Mouse (Mus musculus): Measurements from ENCODE around the gene Pax8. TPM values are rescaled to one million over a fixed set of nuclear protein-coding genes. Genes with fewer than 3 reads are reported as not detected.

Gene Pax8
- polyA plus RNA-seq (2015; fragmentation: Nextera tagmentation; extraction: Ambion mirVana): 0.05 and 0.40 TPM in 2 replicates

DNA sequence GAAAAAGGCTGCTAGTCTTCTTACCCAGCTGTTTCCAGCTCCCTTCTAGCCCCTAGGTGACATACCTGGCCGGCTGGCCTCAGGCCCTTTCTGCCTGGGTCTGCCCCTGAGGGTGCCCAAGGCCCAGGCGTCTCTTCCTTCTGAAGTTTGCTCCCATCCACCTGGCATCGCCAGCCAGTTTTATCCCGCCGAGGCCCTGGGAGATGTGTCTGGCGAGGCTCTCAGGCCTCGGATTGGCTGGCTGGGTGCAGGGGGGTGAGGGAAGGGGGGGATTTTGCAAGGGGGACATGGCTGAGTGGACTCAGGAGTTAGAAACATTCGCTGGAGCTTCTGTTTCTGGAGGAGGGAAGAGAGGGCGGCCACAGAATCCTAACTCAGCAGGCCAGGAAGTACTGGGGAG lies at the start of gene Pax8:
Gene Pax8 (minus strand): TSS at position 180 of the 400 bp plus-strand sequence.
- WGBS (ENCODE audit: insufficient replicate concordance): 23% methylated on average over 9 of the region's 9 CpGs
- no peak for ATAC-seq (ENCODE audit: low read depth)
- no peak within 1 kb of the TSS for H3K4me2 ChIP-seq (ENCODE audit: low read depth, low read length)
- no peaks in the 10 kb centered on the region for H3K36me3 ChIP-seq (ENCODE audit: control insufficient read depth, insufficient read depth)
- H3K27me3 ChIP-seq (ENCODE audit: control insufficient read depth, insufficient read depth, low read depth, low read length): peaks cover 46% of the 10 kb centered on the region
- no peaks in the 10 kb centered on the region for H3K9me3 ChIP-seq (replicated peaks; ENCODE audit: control insufficient read depth, low read length)
- H3K4me3 ChIP-seq (ENCODE audit: low read depth, low read length): no peak within 1 kb of the TSS
- H3K27ac ChIP-seq (ENCODE audit: low read length): no peak within 1 kb of the TSS
- H3K4me1 ChIP-seq (ENCODE audit: control insufficient read depth, low read depth, low read length): no peaks in the 10 kb centered on the region
- no peak within 1 kb of the TSS for H3K9ac ChIP-seq (ENCODE audit: low read depth, low read length)

DNA sequence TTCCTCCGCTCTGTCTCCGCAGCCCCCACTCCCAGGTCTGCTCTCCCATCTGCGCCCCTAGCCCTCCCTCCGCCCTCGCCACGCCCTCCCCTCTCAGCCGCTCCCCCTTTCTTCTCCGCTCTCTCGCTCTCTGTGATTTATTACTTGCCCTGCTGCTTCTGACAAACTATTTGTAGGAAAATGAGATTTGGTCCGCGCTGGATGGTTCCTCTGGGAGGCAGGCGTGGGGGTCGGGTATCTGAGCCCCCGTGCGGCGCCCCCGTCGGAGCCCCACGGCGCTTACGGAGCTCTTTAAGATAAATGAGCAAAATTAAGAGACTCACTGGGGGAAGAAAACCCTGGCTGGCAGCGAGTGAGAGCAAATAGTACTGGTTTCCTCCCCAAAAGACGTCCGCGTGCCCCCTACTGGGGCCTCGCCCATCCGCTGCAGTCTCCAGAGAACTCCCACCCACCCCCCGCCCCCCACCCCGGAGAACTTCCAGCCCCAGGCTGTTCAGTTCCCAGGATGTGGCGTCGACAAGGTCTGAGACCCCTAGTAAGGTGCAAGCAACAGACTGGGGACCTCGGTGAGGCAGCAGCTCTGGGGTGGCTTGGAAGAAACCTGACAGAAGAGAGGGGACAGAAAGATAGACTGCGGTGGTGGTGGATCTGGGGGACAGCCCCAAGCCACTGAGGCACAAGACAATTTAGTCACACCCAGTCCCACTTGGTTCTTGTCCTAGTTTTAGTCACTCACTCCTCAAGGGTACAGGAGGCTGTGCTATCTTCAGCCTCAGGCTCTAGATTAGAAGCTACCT lies 46.2 kb upstream of the Pax8 start:
- H3K4me3 ChIP-seq (ENCODE audit: low read depth, low read length): 0 out of 2 replicates have a peak overlapping the region, but pooled peaks have one; percentile 5
- peaks cover 6% of the 10 kb centered on the region for H3K27me3 ChIP-seq (ENCODE audit: control insufficient read depth, insufficient read depth, low read depth, low read length)
- no peak for ATAC-seq (ENCODE audit: low read depth)
- no peak overlapping the region for H3K27ac ChIP-seq (ENCODE audit: low read length)
- H3K4me2 ChIP-seq (ENCODE audit: low read depth, low read length): peak overlapping the region; percentile 37
- no peaks in the 10 kb centered on the region for H3K4me1 ChIP-seq (ENCODE audit: control insufficient read depth, low read depth, low read length)
- H3K9ac ChIP-seq (ENCODE audit: low read depth, low read length): no peak overlapping the region
- no peaks in the 10 kb centered on the region for H3K9me3 ChIP-seq (replicated peaks; ENCODE audit: control insufficient read depth, low read length)
- H3K36me3 ChIP-seq (ENCODE audit: control insufficient read depth, insufficient read depth): no peaks in the 10 kb centered on the region
- 1% methylated on average over 33 of the region's 33 CpGs for WGBS (ENCODE audit: insufficient replicate concordance)

DNA sequence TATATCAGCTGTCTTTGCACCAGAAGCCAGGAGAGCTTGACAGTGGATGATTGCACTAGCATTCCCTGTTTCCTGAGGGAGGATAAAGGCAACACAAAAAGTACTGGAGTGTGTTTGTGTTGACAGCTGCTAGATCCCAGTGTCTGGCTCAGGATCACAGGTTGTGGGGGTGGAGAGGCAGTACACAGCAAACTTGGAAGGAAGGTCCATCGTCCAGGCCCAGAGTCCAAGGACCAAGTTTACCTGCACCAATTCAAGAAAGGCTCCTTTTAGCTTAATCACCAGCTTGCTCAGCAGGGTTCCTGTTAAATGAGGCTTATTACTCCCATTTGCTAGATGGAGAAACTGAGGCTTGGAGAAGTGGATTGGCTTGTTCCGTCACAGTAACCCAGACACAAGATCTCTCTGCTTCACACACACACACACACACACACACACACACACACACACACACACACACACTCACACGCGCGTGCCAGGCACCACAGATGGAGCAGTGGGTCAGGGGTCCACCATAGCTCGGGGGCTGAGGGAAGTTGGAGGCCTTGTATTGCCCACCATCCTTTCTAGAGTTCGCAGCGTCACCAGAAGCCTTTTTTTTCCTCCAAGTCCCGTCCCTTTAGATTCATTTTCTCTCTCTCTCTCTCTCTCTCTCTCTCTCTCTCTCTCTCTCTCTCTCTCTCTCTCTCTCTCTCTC lies 45.3 kb upstream of the Pax8 start:
- Histone ChIP-seq H3K9ac (ENCODE audit: low read depth, low read length) (no peak overlapping the region), H3K9me3 (replicated peaks; ENCODE audit: control insufficient read depth, low read length) (no peaks in the 10 kb centered on the region), H3K27ac (ENCODE audit: low read length) (no peak overlapping the region), H3K4me1 (ENCODE audit: control insufficient read depth, low read depth, low read length) (no peaks in the 10 kb centered on the region), H3K4me3 (ENCODE audit: low read depth, low read length) (no peak overlapping the region), H3K36me3 (ENCODE audit: control insufficient read depth, insufficient read depth) (no peaks in the 10 kb centered on the region), H3K4me2 (ENCODE audit: low read depth, low read length) (no peak overlapping the region), H3K27me3 (ENCODE audit: control insufficient read depth, insufficient read depth, low read depth, low read length) (peaks cover 6% of the 10 kb centered on the region)
- 40% methylated on average over 9 of the region's 9 CpGs for WGBS (ENCODE audit: insufficient replicate concordance)
- ATAC-seq (ENCODE audit: low read depth): no peak

DNA sequence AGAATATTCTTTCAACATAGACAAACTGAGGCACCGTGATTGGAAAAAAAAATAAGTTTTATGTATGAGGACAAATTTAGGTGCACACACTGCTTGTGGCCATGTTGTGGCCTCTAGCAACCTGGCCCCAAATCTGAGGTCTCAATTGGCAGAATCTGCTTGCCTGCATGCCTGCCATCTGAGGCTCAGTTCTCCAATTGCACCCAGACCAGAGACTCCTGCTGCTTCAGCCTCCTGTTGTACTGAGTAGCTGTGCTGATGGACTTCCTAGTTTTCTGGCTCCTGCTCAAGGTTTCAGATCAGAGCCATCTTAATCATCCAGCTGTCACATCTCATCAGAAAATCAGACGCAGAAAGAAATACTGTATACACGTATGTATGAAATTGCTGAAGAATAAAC lies 41.5 kb upstream of the Pax8 start:
- Histone ChIP-seq H3K36me3 (ENCODE audit: control insufficient read depth, insufficient read depth) (no peaks in the 10 kb centered on the region), H3K9me3 (replicated peaks; ENCODE audit: control insufficient read depth, low read length) (no peaks in the 10 kb centered on the region), H3K4me1 (ENCODE audit: control insufficient read depth, low read depth, low read length) (no peaks in the 10 kb centered on the region), H3K27ac (ENCODE audit: low read length) (no peak overlapping the region), H3K4me2 (ENCODE audit: low read depth, low read length) (no peak overlapping the region), H3K9ac (ENCODE audit: low read depth, low read length) (no peak overlapping the region), H3K4me3 (ENCODE audit: low read depth, low read length) (no peak overlapping the region), H3K27me3 (ENCODE audit: control insufficient read depth, insufficient read depth, low read depth, low read length) (peaks cover 6% of the 10 kb centered on the region)
- WGBS (ENCODE audit: insufficient replicate concordance): 58% methylated on average over 3 of the region's 3 CpGs
- ATAC-seq (ENCODE audit: low read depth): no peak

DNA sequence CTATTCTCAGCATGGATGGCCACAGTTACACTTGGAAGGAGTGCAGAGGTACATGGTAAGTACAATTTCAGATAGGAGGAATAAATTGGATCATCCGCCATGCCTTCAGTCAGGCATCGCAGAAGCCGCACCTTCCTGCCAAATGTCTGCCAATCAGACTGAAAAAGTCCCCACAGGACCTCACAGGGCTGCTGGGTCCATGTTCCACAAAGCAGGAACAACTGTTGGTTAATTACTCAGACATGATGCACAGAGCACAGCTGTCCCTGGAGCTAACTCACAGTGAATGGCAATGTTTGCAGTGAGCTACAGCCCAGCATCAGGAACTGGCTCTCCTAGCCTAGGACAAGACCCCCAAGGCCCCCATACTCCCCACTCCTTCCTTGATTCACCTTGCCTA lies 32.0 kb upstream of the Pax8 start:
- Histone ChIP-seq H3K9me3 (replicated peaks; ENCODE audit: control insufficient read depth, low read length) (no peaks in the 10 kb centered on the region), H3K4me2 (ENCODE audit: low read depth, low read length) (no peak overlapping the region), H3K4me3 (ENCODE audit: low read depth, low read length) (no peak overlapping the region), H3K27ac (ENCODE audit: low read length) (no peak overlapping the region), H3K9ac (ENCODE audit: low read depth, low read length) (no peak overlapping the region), H3K36me3 (ENCODE audit: control insufficient read depth, insufficient read depth) (no peaks in the 10 kb centered on the region), H3K27me3 (ENCODE audit: control insufficient read depth, insufficient read depth, low read depth, low read length) (no peaks in the 10 kb centered on the region), H3K4me1 (ENCODE audit: control insufficient read depth, low read depth, low read length) (no peaks in the 10 kb centered on the region)
- ATAC-seq (ENCODE audit: low read depth): no peak
- WGBS (ENCODE audit: insufficient replicate concordance): 64% methylated on average over 3 of the region's 3 CpGs

DNA sequence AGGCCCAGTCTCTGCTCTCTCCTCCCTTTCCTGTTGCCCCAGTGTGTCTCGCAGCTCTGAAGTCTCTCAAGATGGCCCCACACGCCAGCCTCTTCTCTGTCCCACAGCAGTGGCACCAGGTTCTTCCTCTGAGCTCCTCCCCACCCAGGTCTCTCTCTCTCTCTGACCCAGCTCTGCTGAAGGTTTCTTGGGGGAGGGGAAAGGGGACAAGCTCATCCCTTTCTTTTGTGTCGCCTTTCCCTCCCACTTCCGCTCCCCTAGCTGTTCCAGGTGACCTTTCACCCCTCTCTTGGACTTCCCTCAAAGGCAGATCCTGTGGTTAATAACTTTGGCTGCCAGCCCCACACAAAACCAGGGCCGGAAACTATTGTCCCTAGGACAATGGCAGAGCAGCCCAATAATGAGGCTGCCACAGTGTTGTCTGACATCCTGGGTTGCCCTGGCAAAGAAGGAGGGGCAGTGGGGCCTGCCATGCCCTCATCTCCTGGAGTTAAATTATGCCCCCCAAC lies 27.6 kb upstream of the Pax8 start:
- H3K9me3 ChIP-seq (replicated peaks; ENCODE audit: control insufficient read depth, low read length): no peaks in the 10 kb centered on the region
- no peaks in the 10 kb centered on the region for H3K36me3 ChIP-seq (ENCODE audit: control insufficient read depth, insufficient read depth)
- H3K4me3 ChIP-seq (ENCODE audit: low read depth, low read length): no peak overlapping the region
- no peak overlapping the region for H3K4me2 ChIP-seq (ENCODE audit: low read depth, low read length)
- no peak overlapping the region for H3K9ac ChIP-seq (ENCODE audit: low read depth, low read length)
- WGBS (ENCODE audit: insufficient replicate concordance): 25% methylated on average over 5 of the region's 5 CpGs
- no peaks in the 10 kb centered on the region for H3K4me1 ChIP-seq (ENCODE audit: control insufficient read depth, low read depth, low read length)
- no peaks in the 10 kb centered on the region for H3K27me3 ChIP-seq (ENCODE audit: control insufficient read depth, insufficient read depth, low read depth, low read length)
- H3K27ac ChIP-seq (ENCODE audit: low read length): no peak overlapping the region
- peak; percentile 30; the same call in 1 of the 2 replicates for ATAC-seq (ENCODE audit: low read depth)

DNA sequence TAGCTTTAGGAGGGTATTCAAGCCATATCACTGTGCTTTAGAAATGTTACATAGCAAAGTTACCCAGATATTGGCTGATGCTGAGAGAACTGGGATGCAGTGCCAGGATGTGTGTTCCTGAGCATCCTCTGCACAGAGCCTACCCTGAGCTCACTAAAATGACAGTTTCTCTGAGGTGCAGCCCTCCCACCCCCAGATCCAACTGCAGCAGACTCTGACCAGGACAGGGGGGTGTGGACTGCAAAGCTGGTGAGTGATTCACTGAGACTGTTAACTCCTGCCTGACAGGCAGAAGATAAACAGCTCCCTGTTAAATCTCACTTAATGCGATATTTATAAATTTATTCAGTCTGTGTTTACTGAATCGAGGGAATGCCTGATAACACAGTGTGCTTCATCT lies 25.5 kb upstream of the Pax8 start:
- WGBS (ENCODE audit: insufficient replicate concordance): 59% methylated on average over 2 of the region's 2 CpGs
- H3K9me3 ChIP-seq (replicated peaks; ENCODE audit: control insufficient read depth, low read length): no peaks in the 10 kb centered on the region

DNA sequence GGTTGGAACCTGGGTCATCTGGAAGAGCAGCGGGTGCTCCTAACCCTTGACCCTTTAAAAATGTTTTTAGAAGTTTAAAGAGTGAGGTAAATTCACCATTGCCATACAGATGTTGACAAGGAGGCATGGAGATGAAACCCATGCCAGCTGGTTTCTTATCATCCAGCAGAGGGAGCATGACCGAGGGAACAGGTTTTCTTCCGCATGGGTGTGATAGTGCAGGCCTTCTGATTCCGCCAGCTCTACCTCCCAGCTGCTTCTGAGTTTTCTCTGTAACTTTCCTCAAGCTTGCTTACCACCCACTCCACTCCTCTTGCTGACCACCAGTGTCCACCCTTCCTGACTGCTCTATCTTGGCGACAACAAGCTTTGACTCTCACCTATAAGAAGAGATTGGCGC lies 15.2 kb upstream of the Pax8 start:
- ATAC-seq (ENCODE audit: low read depth): no peak
- no peak overlapping the region for H3K4me2 ChIP-seq (ENCODE audit: low read depth, low read length)
- no peak overlapping the region for H3K27ac ChIP-seq (ENCODE audit: low read length)
- no peaks in the 10 kb centered on the region for H3K9me3 ChIP-seq (replicated peaks; ENCODE audit: control insufficient read depth, low read length)
- no peaks in the 10 kb centered on the region for H3K4me1 ChIP-seq (ENCODE audit: control insufficient read depth, low read depth, low read length)
- no peak overlapping the region for H3K9ac ChIP-seq (ENCODE audit: low read depth, low read length)
- no peaks in the 10 kb centered on the region for H3K27me3 ChIP-seq (ENCODE audit: control insufficient read depth, insufficient read depth, low read depth, low read length)
- H3K36me3 ChIP-seq (ENCODE audit: control insufficient read depth, insufficient read depth): no peaks in the 10 kb centered on the region
- WGBS (ENCODE audit: insufficient replicate concordance): 41% methylated on average over 6 of the region's 6 CpGs
- H3K4me3 ChIP-seq (ENCODE audit: low read depth, low read length): no peak overlapping the region

More for the DNA sequence above, 25.5 kb upstream of the Pax8 start:
- no peak overlapping the region for H3K9ac ChIP-seq (ENCODE audit: low read depth, low read length)
- H3K27me3 ChIP-seq (ENCODE audit: control insufficient read depth, insufficient read depth, low read depth, low read length): no peaks in the 10 kb centered on the region
- H3K36me3 ChIP-seq (ENCODE audit: control insufficient read depth, insufficient read depth): no peaks in the 10 kb centered on the region
- no peak overlapping the region for H3K27ac ChIP-seq (ENCODE audit: low read length)
- H3K4me2 ChIP-seq (ENCODE audit: low read depth, low read length): no peak overlapping the region
- no peak overlapping the region for H3K4me3 ChIP-seq (ENCODE audit: low read depth, low read length)
- no peak for ATAC-seq (ENCODE audit: low read depth)
- H3K4me1 ChIP-seq (ENCODE audit: control insufficient read depth, low read depth, low read length): no peaks in the 10 kb centered on the region

DNA sequence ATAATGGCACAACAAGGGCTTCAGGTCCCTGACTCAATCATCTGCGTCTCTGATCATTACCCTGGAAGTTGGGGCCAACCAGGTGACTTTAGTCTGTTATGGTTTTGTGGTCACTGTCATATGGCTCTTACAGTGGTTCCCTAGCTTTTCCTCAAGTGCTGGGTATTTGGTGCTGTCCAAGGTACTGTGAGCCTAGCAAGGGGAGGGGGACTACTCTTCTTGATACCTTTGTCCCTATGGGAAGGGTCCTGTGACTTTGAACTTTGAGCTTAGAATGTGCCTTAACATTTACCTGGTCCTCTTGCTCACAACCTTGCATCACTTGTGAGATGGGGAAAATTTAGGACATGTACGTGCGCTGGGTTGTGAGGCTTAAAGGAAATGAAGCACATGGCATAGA lies 13.3 kb upstream of the Pax8 start:
- no peaks in the 10 kb centered on the region for H3K36me3 ChIP-seq (ENCODE audit: control insufficient read depth, insufficient read depth)
- no peak overlapping the region for H3K4me3 ChIP-seq (ENCODE audit: low read depth, low read length)
- H3K27ac ChIP-seq (ENCODE audit: low read length): no peak overlapping the region
- no peak for ATAC-seq (ENCODE audit: low read depth)
- no peak overlapping the region for H3K9ac ChIP-seq (ENCODE audit: low read depth, low read length)
- no peaks in the 10 kb centered on the region for H3K27me3 ChIP-seq (ENCODE audit: control insufficient read depth, insufficient read depth, low read depth, low read length)
- no peaks in the 10 kb centered on the region for H3K9me3 ChIP-seq (replicated peaks; ENCODE audit: control insufficient read depth, low read length)
- WGBS (ENCODE audit: insufficient replicate concordance): 41% methylated on average over 3 of the region's 3 CpGs
- no peaks in the 10 kb centered on the region for H3K4me1 ChIP-seq (ENCODE audit: control insufficient read depth, low read depth, low read length)
- no peak overlapping the region for H3K4me2 ChIP-seq (ENCODE audit: low read depth, low read length)
